In genomic region chr11:59102324-59102723, GRCm38 (mm10) we compare ENCODE assay signal across 11 mouse cellular contexts. TPM values are rescaled to one million over a fixed set of nuclear protein-coding genes. Genes with fewer than 3 reads are reported as not detected.
A peak's percentile ranks its signal among the peaks of the same experiment; 100 is the strongest.
DNase-seq lines count a peak whose midpoint lies in the region; ATAC-seq and TF ChIP-seq lines count a peak whose summit lies in the region.
"Had no signal": no experiment of that assay in that cellular context is flagged by ENCODE, and none has a peak within 500 bp of the region (broad histone marks: within the 10 kb centered on the region; RNA-seq: fewer than 3 reads in every experiment).

No protein-coding gene starts in this region.

- H3K36me3 ChIP-seq in hindbrain, postnatal 0 days (ENCODE audit: insufficient read depth, low read length) = no peaks in the 10 kb centered on the region
- no peaks in the 10 kb centered on the region for H3K36me3 ChIP-seq in hindbrain, embryonic 11.5 days (ENCODE audit: control insufficient read depth, insufficient read depth, low read length)
- no peaks in the 10 kb centered on the region for H3K36me3 ChIP-seq in MEL (ENCODE audit: control insufficient read depth in 1 of 2, insufficient read depth in 2 of 2, low read length in 2 of 2)
- no peaks in the 10 kb centered on the region for H3K36me3 ChIP-seq in small intestine, adult 2 months (ENCODE audit: control insufficient read depth, insufficient read depth, low read length)
- H3K36me3 ChIP-seq: G1E had no signal

- no peak for DNase-seq in hindbrain, postnatal 0 days (ENCODE audit: low spot score)
- no peak for DNase-seq in hindbrain, embryonic 11.5 days (ENCODE audit: low spot score)
- peak; percentile 6 for DNase-seq in retina, embryonic 14.5 days (ENCODE audit: low spot score)
- DNase-seq in retina, postnatal 1 day = no peak
- DNase-seq in MEL (ENCODE audit: low read depth, low spot score) = peak; percentile 52
- no peak for DNase-seq in layer of hippocampus, adult 18-20 months (ENCODE audit: low spot score in 2 of 2)
- DNase-seq in adrenal gland, postnatal 4 days (ENCODE audit: low spot score in 2 of 2) = no peak

- H3K27ac ChIP-seq in hindbrain, postnatal 0 days = no peak overlapping the region
- no peak overlapping the region for H3K27ac ChIP-seq in hindbrain, embryonic 11.5 days (ENCODE audit: low read depth, low read length)
- H3K27ac ChIP-seq in MEL (ENCODE audit: control insufficient read depth, low read depth, low read length) = no peak overlapping the region
- H3K27ac ChIP-seq in small intestine, adult 2 months (ENCODE audit: insufficient read depth, low read depth, low read length) = no peak overlapping the region
- H3K27ac ChIP-seq: heart, embryonic 13.5 days had no signal

- no peaks in the 10 kb centered on the region for H3K9me3 ChIP-seq in hindbrain, postnatal 0 days (ENCODE audit: low read length)
- H3K9me3 ChIP-seq in hindbrain, embryonic 11.5 days (ENCODE audit: control insufficient read depth, low read length) = no peaks in the 10 kb centered on the region
- no peaks in the 10 kb centered on the region for H3K9me3 ChIP-seq in MEL (replicated peaks; ENCODE audit: insufficient read depth, low read length)
- H3K9me3 ChIP-seq: heart, embryonic 13.5 days had no signal

- H3K9ac ChIP-seq in hindbrain, postnatal 0 days (replicated peaks; ENCODE audit: low read length) = no peak overlapping the region
- no peak overlapping the region for H3K9ac ChIP-seq in hindbrain, embryonic 11.5 days (ENCODE audit: low read depth, low read length)
- no peak overlapping the region for H3K9ac ChIP-seq in MEL (ENCODE audit: control insufficient read depth, low read depth, low read length, poor library complexity, severe bottlenecking)
- H3K9ac ChIP-seq: heart, embryonic 13.5 days had no signal

- H3K4me2 ChIP-seq in hindbrain, postnatal 0 days (ENCODE audit: low read depth, low read length) = no peak overlapping the region
- no peak overlapping the region for H3K4me2 ChIP-seq in hindbrain, embryonic 11.5 days (replicated peaks; ENCODE audit: low read depth, low read length)
- H3K4me2 ChIP-seq: heart, embryonic 13.5 days had no signal

- TF ChIP-seq EP300 in MEL (IDR thresholded peaks at IDR 0.05; ENCODE audit: low read depth in 1 of 2, low read length in 2 of 2) = no peak

- whole genome bisulfite sequencing in hindbrain, postnatal 0 days = 68% methylated on average over 3 of the region's 3 CpGs
- WGBS in hindbrain, embryonic 11.5 days = 64% methylated on average over 3 of the region's 3 CpGs
- 70% methylated on average over 3 of the region's 3 CpGs for WGBS in small intestine, adult 2 months

- no peaks in the 10 kb centered on the region for H3K27me3 ChIP-seq in hindbrain, postnatal 0 days (ENCODE audit: insufficient read depth, low read length)
- H3K27me3 ChIP-seq in hindbrain, embryonic 11.5 days (ENCODE audit: control insufficient read depth, insufficient read depth, low read length) = no peaks in the 10 kb centered on the region
- H3K27me3 ChIP-seq in MEL (ENCODE audit: control insufficient read depth in 1 of 2, insufficient read depth in 2 of 2, low read length in 2 of 2) = peaks cover 0 to 2% of the 10 kb centered on the region in 2 experiments; a peak in 1 of 4 replicates
- H3K27me3 ChIP-seq in small intestine, adult 2 months (ENCODE audit: control insufficient read depth, insufficient read depth, low read length) = no peaks in the 10 kb centered on the region
- H3K27me3 ChIP-seq: heart, embryonic 13.5 days had no signal

- H3K4me1 ChIP-seq in hindbrain, postnatal 0 days (ENCODE audit: insufficient read depth, low read length) = no peaks in the 10 kb centered on the region
- H3K4me1 ChIP-seq in hindbrain, embryonic 11.5 days (replicated peaks; ENCODE audit: control insufficient read depth, insufficient read depth, low read length) = no peaks in the 10 kb centered on the region
- H3K4me1 ChIP-seq in MEL (ENCODE audit: control insufficient read depth in 1 of 2, insufficient read depth in 2 of 2, low read length in 2 of 2) = 0 out of 4 replicates have a peak, but pooled peaks cover 0 to 5% of the 10 kb centered on the region in 2 experiments
- no peaks in the 10 kb centered on the region for H3K4me1 ChIP-seq in small intestine, adult 2 months (ENCODE audit: control insufficient read depth, insufficient read depth, insufficient read length, low read length)
- H3K4me1 ChIP-seq: heart, embryonic 13.5 days had no signal

- no peaks in the 10 kb centered on the region for H3K79me2 ChIP-seq in MEL (ENCODE audit: control insufficient read depth, insufficient read depth, low read length, poor library complexity)

- ATAC-seq in hindbrain, postnatal 0 days = no peak
- ATAC-seq in hindbrain, embryonic 11.5 days (ENCODE audit: low FRiP score) = no peak
- ATAC-seq: hindbrain, embryonic 16.5 days had no signal

- TF ChIP-seq POLR2A in MEL (IDR thresholded peaks at IDR 0.05; ENCODE audit: control insufficient read depth in 1 of 2, insufficient read depth in 1 of 2, low read depth in 1 of 2, low read length in 2 of 2, poor library complexity in 1 of 2) = no peak
- TF ChIP-seq POLR2A in small intestine, adult 2 months (IDR thresholded peaks at IDR 0.05; ENCODE audit: low read depth, low read length) = no peak

- H3K4me3 ChIP-seq in hindbrain, postnatal 0 days (ENCODE audit: low read length) = no peak overlapping the region
- no peak overlapping the region for H3K4me3 ChIP-seq in hindbrain, embryonic 11.5 days (ENCODE audit: low read depth, low read length)
- H3K4me3 ChIP-seq in MEL (ENCODE audit: control insufficient read depth in 1 of 2, insufficient read depth in 1 of 2, low read depth in 2 of 2, low read length in 2 of 2) = no peak overlapping the region
- H3K4me3 ChIP-seq in small intestine, adult 2 months (ENCODE audit: low read depth, low read length) = no peak overlapping the region
- H3K4me3 ChIP-seq: heart, embryonic 13.5 days had no signal

- TF ChIP-seq RAD21 in MEL (IDR thresholded peaks at IDR 0.05; ENCODE audit: low read depth, low read length) = peak; percentile 24

- TF ChIP-seq CTCF in hindbrain, postnatal 0 days (IDR thresholded peaks at IDR 0.05; ENCODE audit: low read depth) = peak; percentile 22; the same call in 1 of the 2 replicates
- TF ChIP-seq CTCF in MEL (IDR thresholded peaks at IDR 0.05 in 2 of 3, conservative IDR thresholded peaks at IDR 0.05 in 1 of 3; ENCODE audit: control insufficient read depth in 1 of 3, insufficient read depth in 1 of 3, low read depth in 2 of 3, low read length in 3 of 3, poor library complexity in 1 of 3, severe bottlenecking in 1 of 3) = peak; percentile 49 to 69 (median 50)
- peak; percentile 44; the same call in 1 of the 2 replicates for TF ChIP-seq CTCF in small intestine, adult 2 months (IDR thresholded peaks at IDR 0.05; ENCODE audit: extremely low read depth, insufficient read length, insufficient replicate concordance, low read depth, low read length)

TF ChIP-seq in MEL, 35 proteins besides CTCF, POLR2A, EP300 and RAD21:
- TF ChIP-seq SMC3 (IDR thresholded peaks at IDR 0.05; ENCODE audit: low read depth, low read length) = peak; percentile 29
- TF ChIP-seq MYB (IDR thresholded peaks at IDR 0.05; ENCODE audit: low read depth, low read length) = no peak

RNA-seq across cellular contexts. Expression of gene Obscn, which starts 33.9 kb away (rescaled TPM):
- 2.3 and 2.8 TPM in 2 replicates for total RNA-seq in hindbrain, postnatal 0 days (2014; rRNA removed)
- 0.30 and 0.41 TPM in 2 replicates for polyA plus RNA-seq in hindbrain, postnatal 0 days (2015; fragmentation: Nextera tagmentation; extraction: Ambion mirVana)
- 0.10 and 0.19 TPM in 2 replicates for polyA plus RNA-seq in hindbrain, embryonic 11.5 days (2014; fragmentation: Nextera tagmentation; extraction: Ambion mirVana)
- total RNA-seq in MEL (2012; rRNA removed) = 0.20 and 0.54 TPM in 2 replicates
- polyA plus RNA-seq in MEL (2012; ENCODE audit: insufficient read depth in 1 of 2, insufficient read length in 2 of 2, low read depth in 1 of 2, low replicate concordance in 2 of 2, missing spikeins in 1 of 2) = under 1 TPM in 1 of 2 experiments, not detected in 1; 0.08 TPM
- 0.57 and 1.2 TPM in 2 replicates for polyA plus RNA-seq in small intestine, adult 2 months (2012; rRNA removed)
- total RNA-seq in layer of hippocampus, adult 18-20 months (2021) = 1 to 10 TPM in 1 of 2 experiments, under 1 TPM in 1; 0.91 to 1.7 TPM
- 10 to 100 TPM in 1 of 2 experiments, 1 to 10 TPM in 1; 9.0 to 22.3 TPM for total RNA-seq in adrenal gland, postnatal 4 days (2021)

Comparison
In these comparisons a context has a peak if more than half of its experiments do, and no peak if none do; other contexts are left out.
1. DNase-seq: peak in retina, embryonic 14.5 days (single experiment) and MEL (single experiment); none in hindbrain, postnatal 0 days (single experiment), hindbrain, embryonic 11.5 days (single experiment), retina, postnatal 1 day (single experiment), layer of hippocampus, adult 18-20 months (0 of 2) and adrenal gland, postnatal 4 days (0 of 2).
2. Peak in every context shown above with its lines, with median percentiles within 50 percentile points of each other: CTCF ChIP-seq.